Mouse (Mus musculus): ENCODE measurements around the gene Cd28. TPM values are rescaled to one million over a fixed set of nuclear protein-coding genes. Genes with fewer than 3 reads are reported as not detected.
"Not testable (repeated sequence)": the region's sequence is repeated elsewhere in the genome, so short reads cannot be mapped to it uniquely, and the experiment has no call there.

Gene Cd28
- polyA plus RNA-seq, 1 experiment, result 0.91 TPM

GRCm38 (mm10) chr1:60805178-60805577, 88.6 kb downstream of the Cd28 start:
- no peak for TF ChIP-seq FLI1 (IDR thresholded peaks at IDR 0.05; ENCODE audit: low read length)
- TF ChIP-seq GATA1 (IDR thresholded peaks at IDR 0.05; ENCODE audit: borderline replicate concordance, low read length), result no peak
- H3K36me3 ChIP-seq (replicated peaks; ENCODE audit: low read length), result no peaks in the 10 kb centered on the region
- no peaks in the 10 kb centered on the region for H3K27me3 ChIP-seq (replicated peaks)
- no peak overlapping the region for H3K4me3 ChIP-seq (replicated peaks)
- H3K4me1 ChIP-seq, result 0 out of 2 replicates have a peak, but pooled peaks cover 4% of the 10 kb centered on the region
- no peaks in the 10 kb centered on the region for H3K9me3 ChIP-seq

- no peaks in the 10 kb centered on the region for H3K36me3 ChIP-seq (replicated peaks; ENCODE audit: low read length)
- 0 out of 2 replicates have a peak, but pooled peaks cover 3% of the 10 kb centered on the region for H3K9me3 ChIP-seq
- no peak overlapping the region for H3K4me3 ChIP-seq (replicated peaks)
- TF ChIP-seq GATA1 (IDR thresholded peaks at IDR 0.05; ENCODE audit: borderline replicate concordance, low read length), result no peak
- no peak for TF ChIP-seq FLI1 (IDR thresholded peaks at IDR 0.05; ENCODE audit: low read length)
- H3K4me1 ChIP-seq, result peaks cover 7% of the 10 kb centered on the region; the same call in 1 of the 2 replicates
- H3K27me3 ChIP-seq (replicated peaks), result no peaks in the 10 kb centered on the region
Observed at GRCm38 (mm10) chr1:60807748-60808147, 91.1 kb downstream of the Cd28 start.

- Histone ChIP-seq H3K27me3 (replicated peaks) (no peaks in the 10 kb centered on the region), H3K4me1 (peaks cover 7% of the 10 kb centered on the region; the same call in 1 of the 2 replicates), H3K9me3 (0 out of 2 replicates have a peak, but pooled peaks cover 3% of the 10 kb centered on the region)
Observed at GRCm38 (mm10) chr1:60808466-60808865, 91.9 kb downstream of the Cd28 start.

GRCm38 (mm10) chr1:60809166-60809565, 92.6 kb downstream of the Cd28 start:
- H3K4me1 ChIP-seq, result peaks cover 7% of the 10 kb centered on the region; the same call in 1 of the 2 replicates
- H3K36me3 ChIP-seq (replicated peaks; ENCODE audit: low read length), result no peaks in the 10 kb centered on the region
- 0 out of 2 replicates have a peak, but pooled peaks cover 3% of the 10 kb centered on the region for H3K9me3 ChIP-seq
- no peak overlapping the region for H3K4me3 ChIP-seq (replicated peaks)
- no peaks in the 10 kb centered on the region for H3K27me3 ChIP-seq (replicated peaks)
- TF ChIP-seq GATA1 (IDR thresholded peaks at IDR 0.05; ENCODE audit: borderline replicate concordance, low read length) (no peak), FLI1 (IDR thresholded peaks at IDR 0.05; ENCODE audit: low read length) (no peak)

More at GRCm38 (mm10) chr1:60808466-60808865, 91.9 kb downstream of the Cd28 start:
- TF ChIP-seq FLI1 (IDR thresholded peaks at IDR 0.05; ENCODE audit: low read length) (no peak), GATA1 (IDR thresholded peaks at IDR 0.05; ENCODE audit: borderline replicate concordance, low read length) (no peak)
- H3K4me3 ChIP-seq (replicated peaks), result no peak overlapping the region
- no peaks in the 10 kb centered on the region for H3K36me3 ChIP-seq (replicated peaks; ENCODE audit: low read length)

- H3K4me3 ChIP-seq (replicated peaks), result no peak overlapping the region
- H3K9me3 ChIP-seq, result 0 out of 2 replicates have a peak, but pooled peaks cover 3% of the 10 kb centered on the region
- H3K4me1 ChIP-seq, result peaks cover 7% of the 10 kb centered on the region; the same call in 1 of the 2 replicates
- H3K27me3 ChIP-seq (replicated peaks), result no peaks in the 10 kb centered on the region
- H3K36me3 ChIP-seq (replicated peaks; ENCODE audit: low read length), result no peaks in the 10 kb centered on the region
- TF ChIP-seq GATA1 (IDR thresholded peaks at IDR 0.05; ENCODE audit: borderline replicate concordance, low read length) (no peak), FLI1 (IDR thresholded peaks at IDR 0.05; ENCODE audit: low read length) (no peak)
Observed at GRCm38 (mm10) chr1:60810821-60811220, 94.2 kb downstream of the Cd28 start.

GRCm38 (mm10) chr1:60811998-60812397, 95.4 kb downstream of the Cd28 start:
- Histone ChIP-seq H3K36me3 (replicated peaks; ENCODE audit: low read length) (no peaks in the 10 kb centered on the region), H3K27me3 (replicated peaks) (no peaks in the 10 kb centered on the region), H3K4me1 (peaks cover 7% of the 10 kb centered on the region; the same call in 1 of the 2 replicates), H3K4me3 (replicated peaks) (no peak overlapping the region), H3K9me3 (0 out of 2 replicates have a peak, but pooled peaks cover 3% of the 10 kb centered on the region)
- TF ChIP-seq FLI1 (IDR thresholded peaks at IDR 0.05; ENCODE audit: low read length) (no peak), GATA1 (IDR thresholded peaks at IDR 0.05; ENCODE audit: borderline replicate concordance, low read length) (no peak)

GRCm38 (mm10) chr1:60813411-60813810, 96.8 kb downstream of the Cd28 start:
- 0 out of 2 replicates have a peak, but pooled peaks cover 3% of the 10 kb centered on the region for H3K9me3 ChIP-seq
- no peak for TF ChIP-seq GATA1 (IDR thresholded peaks at IDR 0.05; ENCODE audit: borderline replicate concordance, low read length)
- no peak for TF ChIP-seq FLI1 (IDR thresholded peaks at IDR 0.05; ENCODE audit: low read length)
- no peaks in the 10 kb centered on the region for H3K27me3 ChIP-seq (replicated peaks)
- no peaks in the 10 kb centered on the region for H3K36me3 ChIP-seq (replicated peaks; ENCODE audit: low read length)
- H3K4me1 ChIP-seq, result peaks cover 7% of the 10 kb centered on the region; the same call in 1 of the 2 replicates
- no peak overlapping the region for H3K4me3 ChIP-seq (replicated peaks)

GRCm38 (mm10) chr1:60815912-60816311, 99.3 kb downstream of the Cd28 start:
- Histone ChIP-seq H3K9me3 (peaks cover 3% of the 10 kb centered on the region; the same call in 1 of the 2 replicates), H3K27me3 (replicated peaks) (no peaks in the 10 kb centered on the region), H3K4me1 (peaks cover 3% of the 10 kb centered on the region; the same call in 1 of the 2 replicates), H3K4me3 (replicated peaks) (no peak overlapping the region), H3K36me3 (replicated peaks; ENCODE audit: low read length) (no peaks in the 10 kb centered on the region)
- TF ChIP-seq GATA1 (IDR thresholded peaks at IDR 0.05; ENCODE audit: borderline replicate concordance, low read length) (no peak), FLI1 (IDR thresholded peaks at IDR 0.05; ENCODE audit: low read length) (no peak)

- not testable (repeated sequence) for H3K36me3 ChIP-seq (replicated peaks; ENCODE audit: low read length); H3K27me3 ChIP-seq (replicated peaks); H3K9me3 ChIP-seq; H3K4me3 ChIP-seq (replicated peaks)
- peaks cover 10% of the 10 kb centered on the region for H3K4me1 ChIP-seq
Observed at GRCm38 (mm10) chr1:60818491-60818890, 101.9 kb downstream of the Cd28 start.

GRCm38 (mm10) chr1:60819993-60820392, 103.4 kb downstream of the Cd28 start:
- Histone ChIP-seq H3K36me3 (replicated peaks; ENCODE audit: low read length) (no peaks in the 10 kb centered on the region), H3K9me3 (no peaks in the 10 kb centered on the region; the same call in 1 of the 2 replicates), H3K27me3 (replicated peaks) (no peaks in the 10 kb centered on the region), H3K4me1 (peaks cover 18% of the 10 kb centered on the region), H3K4me3 (replicated peaks) (no peak overlapping the region)
- no peak for TF ChIP-seq FLI1 (IDR thresholded peaks at IDR 0.05; ENCODE audit: low read length)
- no peak for TF ChIP-seq GATA1 (IDR thresholded peaks at IDR 0.05; ENCODE audit: borderline replicate concordance, low read length)

Data from megakaryocyte, embryonic 14.5 days (primary cell).